Mouse (Mus musculus) lung, adult 2 months (tissue): ENCODE results near the gene Acta1.

ENCODE experiments used
- CTCF ChIP-seq: fragments of 200-500 bp; IDR thresholded peaks from 2 replicates; pipeline ENCODE4 v1.5.1; 2011; ENCODE audit warnings: mild to moderate bottlenecking, low read length, control low read depth; ENCODE audit not compliant: insufficient read depth
- POLR2A ChIP-seq: fragments of 200-500 bp; IDR thresholded peaks from 2 replicates; pipeline ENCODE4 v1.6.1; 2011; ENCODE audit warnings: low read depth, mild to moderate bottlenecking, control low read depth, low read length, borderline replicate concordance; ENCODE audit errors: extremely low read depth

GRCm38 (mm10) chr8:123846509-123846908 is 48.0 kb downstream of the Acta1 start:
- no peak for TF ChIP-seq POLR2A
- TF ChIP-seq CTCF, result no peak
